Mouse (Mus musculus): ENCODE results near the gene Alad. TPM values are rescaled to one million over a fixed set of nuclear protein-coding genes. Genes with fewer than 3 reads are reported as not detected.

Gene Alad
- polyA plus RNA-seq (2014; fragmentation: Illumina TruSeq; extraction: RNeasy Lipid Tissue Mini Kit (QIAGEN cat#74804)): 0.71 TPM

GRCm38 (mm10) chr4:62519849-62520233, at the start of gene Alad:
TSS of gene Alad (minus strand) at chr4:62519918.

DNA sequence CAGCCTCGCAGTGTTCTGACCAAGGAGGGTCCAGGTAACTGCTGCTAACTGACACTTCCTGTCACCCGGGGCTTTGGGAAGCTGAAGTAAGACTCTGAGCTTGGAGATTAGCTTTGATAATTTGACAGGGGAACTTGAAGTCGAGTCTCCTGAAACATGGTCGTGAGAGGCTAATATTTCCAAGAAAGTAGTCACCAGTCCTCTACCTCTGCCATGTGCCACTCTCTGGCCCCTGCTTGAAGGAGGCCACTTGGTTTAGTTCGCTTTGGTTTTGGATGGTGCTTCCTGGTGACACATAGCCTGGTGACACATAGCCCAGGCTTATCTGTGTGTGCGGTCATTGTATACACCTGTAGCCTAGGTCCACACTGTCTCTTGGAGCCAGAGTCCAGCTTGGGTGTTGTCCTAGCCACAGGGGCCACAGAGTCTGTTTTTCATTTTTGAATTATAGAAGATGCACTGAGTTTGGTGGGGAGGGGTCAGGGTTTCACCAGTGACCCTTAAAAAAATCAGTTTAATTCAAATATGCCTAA, 40.1 kb upstream of the Alad start, which contains the start of gene Rgs3:
Gene Rgs3 (plus strand): TSS at position 51 of the 533 bp plus-strand sequence.

DNA sequence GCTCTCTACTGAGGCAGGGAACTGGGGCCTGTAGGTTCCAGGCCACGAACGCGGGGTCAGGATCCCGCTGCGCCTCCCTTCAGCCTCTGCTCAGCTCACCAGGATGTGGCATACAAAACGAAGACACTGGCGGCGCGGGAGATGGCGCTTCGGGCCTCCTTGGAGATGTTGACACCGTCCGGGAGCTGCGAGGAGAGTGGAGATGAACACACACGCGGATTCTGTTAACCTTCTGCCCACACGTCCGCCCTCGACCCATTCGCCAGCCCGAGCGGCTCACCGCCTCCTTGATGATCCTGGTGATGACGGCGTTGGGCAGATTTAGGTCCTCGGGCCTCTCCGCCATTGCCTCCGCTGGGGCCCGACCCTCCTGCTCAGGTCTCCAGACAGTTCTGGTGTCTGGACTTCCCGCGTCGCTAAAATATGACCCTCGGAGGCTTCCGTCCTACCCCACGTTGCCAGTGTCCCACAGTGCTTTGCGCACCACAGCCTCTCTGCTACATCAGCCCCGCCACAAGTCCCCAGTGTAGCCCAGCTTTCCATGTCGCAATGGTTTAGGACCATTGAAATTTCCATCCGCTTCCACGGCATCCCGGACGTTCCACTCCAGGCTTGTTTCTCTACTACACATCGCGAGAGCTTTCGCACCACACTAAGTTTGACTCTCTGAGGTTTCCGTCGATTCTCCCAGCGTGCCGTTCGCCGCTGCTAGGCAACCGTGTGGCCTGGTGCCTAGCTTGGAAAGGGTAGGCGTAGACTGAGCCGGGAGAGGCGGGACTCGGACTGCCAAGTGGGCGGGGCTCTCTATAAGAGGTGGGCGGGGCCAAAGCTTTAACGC, 5.2 kb upstream of the Alad start, which contains the start of the genes Pole3 and 4933430I17Rik:
Gene Pole3 (minus strand): TSS at position 418 of the 838 bp plus-strand sequence.
Gene 4933430I17Rik (plus strand): TSS at position 719 of the 838 bp plus-strand sequence.

GRCm38 (mm10) chr4:62503374-62503970, 16.2 kb downstream of the Alad start, which contains the start of gene Hdhd3:
TSS of gene Hdhd3 (minus strand) at chr4:62503467.

GRCm38 (mm10) chr4:62479937-62480708, 39.6 kb downstream of the Alad start, which contains the start of gene Bspry:
TSS of gene Bspry (plus strand) at chr4:62480053.

DNA sequence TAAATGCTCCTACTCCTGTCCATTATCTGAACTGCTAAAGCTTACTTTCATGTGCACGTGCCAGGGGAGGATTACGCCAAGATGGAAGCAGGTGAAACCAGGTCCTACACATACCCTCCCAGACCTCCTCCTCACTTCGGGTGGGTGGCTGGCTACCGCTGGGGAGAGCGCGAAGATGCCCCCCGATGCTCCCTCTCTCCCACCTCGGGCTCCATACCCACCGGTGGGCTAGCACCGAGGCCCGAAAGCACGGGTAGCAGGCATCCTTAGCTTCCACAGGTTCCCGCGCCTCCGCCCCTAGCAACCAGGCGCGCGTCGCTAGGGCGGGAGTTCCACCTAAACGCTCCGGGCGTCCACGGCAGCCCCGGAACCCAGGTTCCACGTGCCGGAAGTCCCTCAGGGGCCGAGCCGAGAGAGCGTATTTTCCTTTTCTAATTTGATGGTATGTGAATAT, 49.1 kb downstream of the Alad start, which contains the start of gene Wdr31:
Gene Wdr31 (minus strand): TSS at position 299 of the 454 bp plus-strand sequence.

Other genes starting within 250 kb of the Alad start
- gene Fkbp15, start 159.4 kb downstream of the Alad start, polyA plus RNA-seq (2014; fragmentation: Illumina TruSeq; extraction: RNeasy Lipid Tissue Mini Kit (QIAGEN cat#74804)): 16.6 TPM
- 98.3 TPM for gene Slc31a1, start 159.2 kb downstream of the Alad start, polyA plus RNA-seq (2014; fragmentation: Illumina TruSeq; extraction: RNeasy Lipid Tissue Mini Kit (QIAGEN cat#74804))
- 79.3 TPM for gene Cdc26, start 111.3 kb downstream of the Alad start, polyA plus RNA-seq (2014; fragmentation: Illumina TruSeq; extraction: RNeasy Lipid Tissue Mini Kit (QIAGEN cat#74804))
- gene Prpf4, start 111.1 kb downstream of the Alad start, polyA plus RNA-seq (2014; fragmentation: Illumina TruSeq; extraction: RNeasy Lipid Tissue Mini Kit (QIAGEN cat#74804)): 16.1 TPM
- not detected for gene Rnf183, start 84.7 kb downstream of the Alad start, polyA plus RNA-seq (2014; fragmentation: Illumina TruSeq; extraction: RNeasy Lipid Tissue Mini Kit (QIAGEN cat#74804))
- gene Wdr31, start 49.0 kb downstream of the Alad start, polyA plus RNA-seq (2014; fragmentation: Illumina TruSeq; extraction: RNeasy Lipid Tissue Mini Kit (QIAGEN cat#74804)): 4.3 TPM
- 0.54 TPM for gene Bspry, start 39.9 kb downstream of the Alad start, polyA plus RNA-seq (2014; fragmentation: Illumina TruSeq; extraction: RNeasy Lipid Tissue Mini Kit (QIAGEN cat#74804))
- gene Hdhd3, start 16.5 kb downstream of the Alad start, polyA plus RNA-seq (2014; fragmentation: Illumina TruSeq; extraction: RNeasy Lipid Tissue Mini Kit (QIAGEN cat#74804)): not detected
- gene Pole3, start 5.2 kb upstream of the Alad start, polyA plus RNA-seq (2014; fragmentation: Illumina TruSeq; extraction: RNeasy Lipid Tissue Mini Kit (QIAGEN cat#74804)): 50.5 TPM
- 0.77 TPM for gene 4933430I17Rik, start 5.5 kb upstream of the Alad start, polyA plus RNA-seq (2014; fragmentation: Illumina TruSeq; extraction: RNeasy Lipid Tissue Mini Kit (QIAGEN cat#74804))
- 6.6 TPM for gene Rgs3, start 39.9 kb upstream of the Alad start, polyA plus RNA-seq (2014; fragmentation: Illumina TruSeq; extraction: RNeasy Lipid Tissue Mini Kit (QIAGEN cat#74804))